Mouse (Mus musculus) spleen, adult 2 months (tissue): ENCODE measurements around the gene Pdrg1. TPM values are rescaled to one million over a fixed set of nuclear protein-coding genes. Genes with fewer than 3 reads are reported as not detected.

ENCODE experiments used
- DNase-seq, 2 experiments: peaks; one replicate each; pipeline versions ENCODE4 v3.0.0 to v3.0.0-alpha.2; 2012 to 2021; ENCODE audit warnings: low spot score in 2 of 2, low read depth in 1 of 2
- H3K27ac ChIP-seq: fragments of 200-500 bp; 2 replicates; pipeline ENCODE4 v1.5.1; 2012; ENCODE audit warnings: low read length, inconsistent platforms; ENCODE audit not compliant: insufficient read depth
- H3K27me3 ChIP-seq: fragments of 200-500 bp; 2 replicates; pipeline ENCODE4 v1.6.1; 2012; ENCODE audit warnings: mild to moderate bottlenecking, moderate library complexity, low read length, inconsistent platforms; ENCODE audit not compliant: control insufficient read depth, insufficient read depth
- H3K36me3 ChIP-seq: fragments of 200-500 bp; 2 replicates; pipeline ENCODE4 v1.6.1; 2012; ENCODE audit warnings: mild to moderate bottlenecking, low read length, inconsistent platforms; ENCODE audit not compliant: control insufficient read depth, insufficient read depth
- H3K4me1 ChIP-seq: fragments of 200-500 bp; 2 replicates; pipeline ENCODE4 v1.6.1; 2011; ENCODE audit warnings: inconsistent platforms; ENCODE audit not compliant: control insufficient read depth, insufficient read depth, insufficient read length
- H3K4me3 ChIP-seq: fragments of 200-500 bp; 2 replicates; pipeline ENCODE4 v1.5.1; 2011; ENCODE audit warnings: mild to moderate bottlenecking, inconsistent platforms; ENCODE audit not compliant: insufficient read depth, insufficient read length; ENCODE audit errors: extremely low read depth
- CTCF ChIP-seq: fragments of 200-500 bp; IDR thresholded peaks from 2 replicates; pipeline ENCODE4 v1.5.1; 2011; ENCODE audit warnings: mild to moderate bottlenecking, inconsistent platforms; ENCODE audit not compliant: insufficient read depth, insufficient read length, insufficient replicate concordance; ENCODE audit errors: extremely low read depth
- POLR2A ChIP-seq: fragments of 200-500 bp; IDR thresholded peaks from 2 replicates; pipeline ENCODE4 v1.6.1; 2011; ENCODE audit warnings: low read depth, low read length, inconsistent platforms
- WGBS: fragments of 180-500 bp; shearing (Covaris S2); methylation state at CpG from one replicate; pipeline ENCODE4 v1.1.7; 2018; 5-methylcytosine and 5-hydroxymethylcytosine counted together
- polyA plus RNA-seq: library from polyadenylated mRNA; depleted of rRNA; stranded (reverse); fragments of >200 nt; gene quantifications from 2 replicates; pipeline ENCODE4 v1.2.3, GENCODE M21; 2012; rRNA removed

Pdrg1 gene
- polyA plus RNA-seq, 1 experiment = 38.8 TPM

DNA sequence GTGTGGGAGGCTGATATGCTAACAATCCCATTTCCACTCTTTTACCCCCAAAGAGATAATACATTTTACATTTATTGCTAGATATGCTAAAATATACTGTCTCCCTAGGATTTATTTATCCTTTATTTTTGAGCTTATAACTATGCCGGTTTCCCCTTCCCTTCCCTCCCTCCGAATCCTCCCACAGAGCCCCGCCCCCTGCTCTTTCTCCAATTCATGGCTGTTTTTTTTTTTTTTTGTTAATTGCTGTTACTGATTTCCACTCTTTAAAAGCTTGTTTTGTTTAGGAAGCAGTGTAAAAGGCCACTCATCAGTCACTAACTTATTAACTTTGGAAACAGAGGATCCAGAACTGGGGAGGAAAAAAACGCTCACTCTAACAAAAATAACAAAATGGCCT is 18.2 kb downstream of the Pdrg1 start:
- DNase-seq = no peak
- Histone ChIP-seq H3K36me3 (no peaks in the 10 kb centered on the region), H3K27me3 (no peaks in the 10 kb centered on the region), H3K27ac (no peak overlapping the region), H3K4me1 (no peaks in the 10 kb centered on the region), H3K4me3 (no peak overlapping the region)
- 85% methylated on average over 4 of the region's 4 CpGs for WGBS
- TF ChIP-seq POLR2A (no peak), CTCF (no peak)

DNA sequence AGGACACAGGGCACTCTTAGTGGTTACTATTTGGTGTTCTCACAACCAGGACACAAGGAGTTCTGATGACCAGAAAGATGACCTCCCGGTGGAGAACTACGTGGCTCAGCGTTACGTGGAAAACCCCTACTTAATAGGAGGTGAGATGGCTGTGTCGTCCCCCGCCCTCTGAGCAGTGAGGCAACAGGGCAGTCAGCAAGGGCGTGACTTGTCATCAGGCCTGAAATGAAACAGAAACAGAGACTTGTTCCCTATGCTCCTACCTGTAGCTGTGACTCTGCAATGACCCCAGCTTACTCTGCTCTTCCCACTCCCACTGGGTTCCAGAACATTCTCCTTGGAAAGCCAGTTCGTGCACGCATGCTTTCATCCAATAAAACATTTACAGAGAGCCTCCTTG is 23.7 kb downstream of the Pdrg1 start:
- 74% methylated on average over 9 of the region's 9 CpGs for WGBS
- no peak for DNase-seq
- TF ChIP-seq POLR2A (no peak), CTCF (no peak)
- Histone ChIP-seq H3K27ac (no peak overlapping the region), H3K4me3 (no peak overlapping the region), H3K27me3 (no peaks in the 10 kb centered on the region), H3K36me3 (no peaks in the 10 kb centered on the region), H3K4me1 (peaks cover 5% of the 10 kb centered on the region; the same call in 1 of the 2 replicates)

GRCm38 (mm10) chr2:152985582-152985981 is 29.6 kb downstream of the Pdrg1 start:
- peaks cover 5% of the 10 kb centered on the region; the same call in 1 of the 2 replicates for H3K4me1 ChIP-seq
- 27% methylated on average over 1 of the region's 1 CpGs for WGBS
- H3K27ac ChIP-seq = no peak overlapping the region
- no peaks in the 10 kb centered on the region for H3K36me3 ChIP-seq
- DNase-seq = no peak
- TF ChIP-seq CTCF (no peak), POLR2A (no peak)
- no peak overlapping the region for H3K4me3 ChIP-seq
- H3K27me3 ChIP-seq = no peaks in the 10 kb centered on the region

DNA sequence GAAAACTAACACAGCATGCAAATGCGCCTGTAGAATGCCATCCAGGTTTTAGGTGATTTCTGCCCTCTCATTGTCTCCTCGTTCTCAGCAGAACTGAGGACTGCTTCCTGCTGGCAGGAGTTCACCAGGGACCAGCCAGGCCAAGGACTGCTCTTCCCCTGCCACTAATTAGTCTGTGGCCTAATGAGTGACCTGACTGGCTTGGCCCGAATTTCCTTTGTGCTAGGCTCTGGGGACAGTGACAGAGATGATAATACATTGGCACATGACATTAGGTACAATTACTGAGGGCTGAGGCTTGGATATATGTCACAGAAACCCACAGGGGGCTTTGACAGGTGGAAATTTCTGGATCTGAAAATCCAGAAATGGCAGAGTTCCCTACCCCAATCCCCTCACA is 38.2 kb downstream of the Pdrg1 start:
- H3K36me3 ChIP-seq = no peaks in the 10 kb centered on the region
- 73% methylated on average over 3 of the region's 3 CpGs for WGBS
- H3K4me3 ChIP-seq = no peak overlapping the region
- H3K27ac ChIP-seq = no peak overlapping the region
- H3K4me1 ChIP-seq = no peaks in the 10 kb centered on the region
- no peak for DNase-seq
- TF ChIP-seq POLR2A (no peak), CTCF (no peak)
- H3K27me3 ChIP-seq = no peaks in the 10 kb centered on the region

DNA sequence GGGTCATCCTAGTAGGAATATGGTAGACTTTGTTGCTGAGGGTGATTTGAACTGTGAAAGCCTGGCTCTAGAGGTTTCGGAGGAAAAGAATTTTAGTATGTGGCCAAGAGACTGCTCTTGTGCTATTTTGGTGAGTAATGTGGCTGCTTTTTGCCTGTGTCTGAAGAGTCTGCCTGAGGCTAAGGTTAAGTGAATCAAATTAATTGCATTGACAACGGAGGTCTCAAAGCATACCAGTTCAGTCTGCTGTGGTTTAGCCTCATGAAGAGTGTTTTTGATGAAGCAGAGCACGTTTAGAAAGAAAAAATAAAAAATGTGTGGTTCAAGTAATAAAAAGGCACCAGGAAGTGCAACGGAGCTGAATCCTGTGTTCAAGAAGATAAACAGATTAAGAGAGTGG is 49.7 kb downstream of the Pdrg1 start:
- WGBS = 69% methylated on average over 4 of the region's 4 CpGs
- Histone ChIP-seq H3K4me3 (no peak overlapping the region), H3K4me1 (no peaks in the 10 kb centered on the region), H3K27ac (no peak overlapping the region), H3K27me3 (no peaks in the 10 kb centered on the region; the same call in 1 of the 2 replicates), H3K36me3 (no peaks in the 10 kb centered on the region)
- TF ChIP-seq POLR2A (no peak), CTCF (no peak)
- DNase-seq = no peak

- peak within 1 kb of the TSS; percentile 32; the same call in 1 of the 2 replicates for H3K4me3 ChIP-seq
Measured at GRCm38 (mm10) chr2:152962091-152962793, 53.0 kb downstream of the Pdrg1 start, which contains the start of gene Ttll9. Gene Ttll9 (plus strand): TSS chr2:152962485.

More at GRCm38 (mm10) chr2:152962091-152962793, 53.0 kb downstream of the Pdrg1 start, which contains the start of gene Ttll9:
- H3K27ac ChIP-seq = no peak within 1 kb of the TSS
- H3K36me3 ChIP-seq = no peaks in the 10 kb centered on the region
- WGBS = 1% methylated on average over 34 of the region's 34 CpGs
- no peaks in the 10 kb centered on the region; the same call in 1 of the 2 replicates for H3K27me3 ChIP-seq
- TF ChIP-seq CTCF (no peak), POLR2A (no peak)
- H3K4me1 ChIP-seq = no peaks in the 10 kb centered on the region
- peak; percentile 21 to 22 for DNase-seq

Other genes starting within 250 kb of the Pdrg1 start
- gene Bcl2l1, start 183.7 kb downstream of the Pdrg1 start, polyA plus RNA-seq = 36.2 and 57.4 TPM in 2 replicates
- 2.0 and 2.2 TPM in 2 replicates for gene Tpx2, start 167.5 kb downstream of the Pdrg1 start, polyA plus RNA-seq
- 0.23 and 0.34 TPM in 2 replicates for gene Mylk2, start 104.1 kb downstream of the Pdrg1 start, polyA plus RNA-seq
- 12.6 and 20.1 TPM in 2 replicates for gene Foxs1, start 82.2 kb downstream of the Pdrg1 start, polyA plus RNA-seq
- 0.21 and 0.48 TPM in 2 replicates for gene Dusp15, start 63.7 kb downstream of the Pdrg1 start, polyA plus RNA-seq
- 0.07 and 0.09 TPM in 2 replicates for gene Ttll9, start 52.9 kb downstream of the Pdrg1 start, polyA plus RNA-seq
- not detected in 2 replicates for gene Xkr7, start 16.4 kb upstream of the Pdrg1 start, polyA plus RNA-seq
- 17.5 and 19.2 TPM in 2 replicates for gene Ccm2l, start 50.5 kb upstream of the Pdrg1 start, polyA plus RNA-seq
- 78.9 and 92.2 TPM in 2 replicates for gene Hck, start 93.0 kb upstream of the Pdrg1 start, polyA plus RNA-seq
- gene Tm9sf4, start 145.9 kb upstream of the Pdrg1 start, polyA plus RNA-seq = 21.8 and 22.0 TPM in 2 replicates
- gene Tspyl3, start 210.0 kb upstream of the Pdrg1 start, polyA plus RNA-seq = 16.1 and 20.0 TPM in 2 replicates
- gene Plagl2, start 226.0 kb upstream of the Pdrg1 start, polyA plus RNA-seq = 10.7 and 11.3 TPM in 2 replicates
- 18.7 and 22.5 TPM in 2 replicates for gene Pofut1, start 226.1 kb upstream of the Pdrg1 start, polyA plus RNA-seq